Mouse (Mus musculus) C2C12 (cell line): ENCODE measurements at regions not wholly inside any gene's neighbourhood (a gene's known extent, or its start where the extent isn't known, plus 50 kb on each side); places are given as distances from the start of the nearest gene placed in this dataset.

ENCODE experiments used
- CTCF ChIP-seq: IDR thresholded peaks from one replicate; pipeline ENCODE4 v1.5.1; 2011; ENCODE audit not compliant: control insufficient read depth, insufficient read depth, insufficient read length
- MAX ChIP-seq: IDR thresholded peaks from one replicate; pipeline ENCODE4 v1.6.1; 2011; ENCODE audit warnings: mild to moderate bottlenecking, control low read depth
- MYOD1 ChIP-seq: IDR thresholded peaks from one replicate; pipeline ENCODE4 v1.6.1; 2011; ENCODE audit warnings: low read depth; ENCODE audit not compliant: control insufficient read depth, insufficient read length

DNA sequence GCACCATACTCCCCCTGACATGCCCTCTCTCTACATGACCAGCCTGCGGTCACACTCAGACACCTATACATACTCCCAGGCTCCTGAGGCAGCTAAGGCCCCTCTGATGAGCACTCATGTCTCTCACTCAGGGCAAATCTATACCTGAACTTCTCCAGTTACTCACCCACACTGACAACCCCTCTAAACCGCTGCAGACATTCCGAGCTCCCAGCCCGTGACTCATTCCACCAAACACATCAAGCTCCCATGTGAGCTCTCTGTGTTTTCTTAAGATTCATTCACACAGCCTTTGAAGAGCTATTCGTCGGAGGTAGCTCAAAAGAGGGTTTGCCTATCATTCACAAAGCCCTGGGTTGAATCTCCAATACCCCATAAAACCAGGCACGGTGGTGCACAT, 75.1 kb upstream of the Nectin1 start:
- TF ChIP-seq CTCF (no peak), MAX (peak; percentile 70), MYOD1 (no peak)
